ENCODE assay signal across 27 mouse cellular contexts in the genomic region with DNA sequence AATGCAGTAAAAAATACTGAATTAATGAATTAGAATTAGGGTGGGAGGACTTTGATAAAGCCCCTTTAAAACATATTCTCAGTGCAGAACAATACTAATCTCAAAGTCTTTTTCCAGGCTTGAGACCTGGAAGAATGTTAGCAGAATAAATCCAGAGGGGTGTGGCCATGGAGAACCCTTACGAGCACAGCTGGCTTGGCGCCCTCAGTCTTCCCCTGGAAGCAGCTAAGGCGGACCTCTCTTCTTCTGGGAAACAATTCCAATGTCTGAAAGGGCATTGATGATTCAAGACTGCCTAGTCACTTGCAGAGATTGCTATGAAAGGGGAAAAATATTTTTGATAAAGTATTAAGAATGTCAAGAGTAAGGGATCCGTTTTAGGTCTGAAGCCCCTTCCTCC. TPM values are rescaled to one million over a fixed set of nuclear protein-coding genes. Genes with fewer than 3 reads are reported as not detected.
DNase-seq lines count a peak whose midpoint lies in the region; ATAC-seq lines count a peak whose summit lies in the region.
"Had no signal": no experiment of that assay in that cellular context is flagged by ENCODE, and none has a peak within 500 bp of the region (broad histone marks: within the 10 kb centered on the region; RNA-seq: fewer than 3 reads in every experiment).

No protein-coding gene starts in this region.

- no peak overlapping the region for H3K4me3 ChIP-seq in heart, embryonic 12.5 days
- H3K4me3 ChIP-seq: embryonic facial prominence, embryonic 12.5 days; heart, embryonic 13.5 days; hindbrain, embryonic 12.5 days; intestine, embryonic 15.5 days; layer of hippocampus, adult 2 months; liver, embryonic 12.5 days; megakaryocyte, embryonic 14.5 days; midbrain, embryonic 12.5 days; neural tube, embryonic 13.5 days had no signal

- no peaks in the 10 kb centered on the region for H3K36me3 ChIP-seq in heart, embryonic 12.5 days
- H3K36me3 ChIP-seq: embryonic facial prominence, embryonic 12.5 days; heart, embryonic 13.5 days; hindbrain, embryonic 12.5 days; intestine, embryonic 15.5 days; liver, embryonic 12.5 days; midbrain, embryonic 12.5 days; neural tube, embryonic 13.5 days had no signal

- intact Hi-C loops in gastrocnemius, postnatal 36 days (cut with DNase I) = no loop called here

- H3K9ac ChIP-seq in heart, embryonic 12.5 days = no peak overlapping the region
- H3K9ac ChIP-seq: embryonic facial prominence, embryonic 12.5 days; heart, embryonic 13.5 days; hindbrain, embryonic 12.5 days; intestine, embryonic 15.5 days; liver, embryonic 12.5 days; liver, postnatal 0 days; midbrain, embryonic 12.5 days; neural tube, embryonic 13.5 days had no signal

- H3K4me1 ChIP-seq in heart, embryonic 12.5 days (replicated peaks) = no peaks in the 10 kb centered on the region
- H3K4me1 ChIP-seq: embryonic facial prominence, embryonic 12.5 days; heart, embryonic 13.5 days; hindbrain, embryonic 12.5 days; intestine, embryonic 15.5 days; liver, embryonic 12.5 days; megakaryocyte, embryonic 14.5 days; midbrain, embryonic 12.5 days; neural tube, embryonic 13.5 days had no signal

- DNase-seq in gastrocnemius, postnatal 10 days = peak; percentile 56
- DNase-seq in gastrocnemius, postnatal 36 days = no peak
- DNase-seq in heart, adult 9 months (ENCODE audit: low spot score in 2 of 2) = peak; percentile 16
- DNase-seq in lung, postnatal 10 days = peak; percentile 47
- DNase-seq in layer of hippocampus, adult 8-10 months (ENCODE audit: low spot score in 2 of 2) = no peak
- no peak for DNase-seq in thymus, postnatal 25 days
- DNase-seq: adrenal gland, postnatal 25 days; cerebellum, adult 11-12 months; cerebellum, adult 9-11 months; embryo, embryonic 11 days; kidney, adult 2 months; kidney, postnatal 36 days; left cerebral cortex, postnatal 4 days; liver, postnatal 0 days; right cerebral cortex, postnatal 4 days had no signal

- H3K4me2 ChIP-seq in heart, embryonic 12.5 days = no peak overlapping the region
- H3K4me2 ChIP-seq: embryonic facial prominence, embryonic 12.5 days; heart, embryonic 13.5 days; hindbrain, embryonic 12.5 days; intestine, embryonic 15.5 days; liver, embryonic 12.5 days; midbrain, embryonic 12.5 days; neural tube, embryonic 13.5 days had no signal

- no peaks in the 10 kb centered on the region for H3K27me3 ChIP-seq in heart, embryonic 12.5 days (replicated peaks)
- H3K27me3 ChIP-seq: embryonic facial prominence, embryonic 12.5 days; heart, embryonic 13.5 days; hindbrain, embryonic 12.5 days; intestine, embryonic 15.5 days; liver, embryonic 12.5 days; midbrain, embryonic 12.5 days; neural tube, embryonic 13.5 days had no signal

- no peak for ATAC-seq in heart, embryonic 12.5 days (ENCODE audit: insufficient number of reproducible peaks, low FRiP score)
- ATAC-seq: forebrain, embryonic 14.5 days; hindbrain, postnatal 0 days; intestine, embryonic 15.5 days; liver, embryonic 12.5 days; liver, postnatal 0 days had no signal

- no peak overlapping the region for H3K27ac ChIP-seq in heart, embryonic 12.5 days (ENCODE audit: poor library complexity, severe bottlenecking)
- H3K27ac ChIP-seq: embryonic facial prominence, embryonic 12.5 days; heart, embryonic 13.5 days; hindbrain, embryonic 12.5 days; hindbrain, postnatal 0 days; intestine, embryonic 15.5 days; layer of hippocampus, adult 2 months; liver, embryonic 12.5 days; midbrain, embryonic 12.5 days; neural tube, embryonic 13.5 days had no signal

- 59% methylated on average over 4 of the region's 4 CpGs for WGBS in heart, embryonic 12.5 days

- H3K9me3 ChIP-seq in heart, embryonic 12.5 days (replicated peaks) = peaks cover 14% of the 10 kb centered on the region
- H3K9me3 ChIP-seq: embryonic facial prominence, embryonic 12.5 days; intestine, embryonic 15.5 days had no signal

RNA-seq across cellular contexts. Expression of a gene that starts 9.2 kb away (rescaled TPM):
- 10 to 100 TPM; 28.3 to 35.0 TPM for total RNA-seq in gastrocnemius, postnatal 10 days (2021)
- total RNA-seq in gastrocnemius, postnatal 36 days (2021) = 10 to 100 TPM; 14.9 to 18.2 TPM
- polyA plus RNA-seq in heart, embryonic 12.5 days (2016; fragmentation: Nextera tagmentation; extraction: Ambion mirVana) = 7.0 and 7.1 TPM in 2 replicates
- 100 to 1,000 TPM; 179 to 210 (median 198) TPM for total RNA-seq in layer of hippocampus, adult 8-10 months (2022)

Comparison
In these comparisons a context has a peak if more than half of its experiments do, and no peak if none do; other contexts are left out.
1. DNase-seq: peak in gastrocnemius, postnatal 10 days (single experiment), heart, adult 9 months (2 of 2) and lung, postnatal 10 days (single experiment); none in gastrocnemius, postnatal 36 days (0 of 2), layer of hippocampus, adult 8-10 months (0 of 2) and thymus, postnatal 25 days (single experiment).
2. RNA of a gene that starts 9.2 kb away (total RNA-seq): 179 to 210 TPM in layer of hippocampus, adult 8-10 months; 28.3 to 35.0 TPM in gastrocnemius, postnatal 10 days and 14.9 to 18.2 TPM in gastrocnemius, postnatal 36 days; every median in the first group is over 4 times any median in the second.